Mouse (Mus musculus) adrenal gland, postnatal 36 days (tissue): ENCODE measurements at regions not wholly inside any gene's neighbourhood (a gene's known extent, or its start where the extent isn't known, plus 50 kb on each side); places are given as distances from the start of the nearest gene placed in this dataset.
"Not testable (repeated sequence)": the region's sequence is repeated elsewhere in the genome, so short reads cannot be mapped to it uniquely, and the experiment has no call there.

Experiments
- DNase-seq, 2 experiments: peaks; one replicate each; pipeline ENCODE4 v3.0.0; 2021; ENCODE audit warnings: mixed read lengths in 1 of 2

DNA sequence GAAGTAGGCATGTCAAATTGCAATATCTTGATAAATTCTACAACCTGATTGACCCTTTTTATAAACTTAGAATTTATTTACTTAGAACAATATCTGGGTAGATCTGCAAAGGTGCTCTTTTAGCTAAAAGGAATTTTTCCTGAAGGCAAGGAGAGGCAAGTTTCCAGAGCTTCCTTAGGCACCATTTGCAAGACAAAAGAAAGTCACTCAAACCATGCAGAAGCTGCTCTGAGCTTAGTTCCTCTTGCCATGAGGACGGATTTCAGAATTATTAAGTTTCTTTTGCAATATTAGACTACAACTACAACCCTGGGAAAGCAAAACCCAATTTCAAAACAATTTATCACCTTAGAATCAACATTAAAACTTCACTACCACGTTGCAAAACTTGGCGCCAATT is 429.2 kb upstream of the Magi2 start:
- peak in 1 of 2 experiments; percentile 1 for DNase-seq

DNA sequence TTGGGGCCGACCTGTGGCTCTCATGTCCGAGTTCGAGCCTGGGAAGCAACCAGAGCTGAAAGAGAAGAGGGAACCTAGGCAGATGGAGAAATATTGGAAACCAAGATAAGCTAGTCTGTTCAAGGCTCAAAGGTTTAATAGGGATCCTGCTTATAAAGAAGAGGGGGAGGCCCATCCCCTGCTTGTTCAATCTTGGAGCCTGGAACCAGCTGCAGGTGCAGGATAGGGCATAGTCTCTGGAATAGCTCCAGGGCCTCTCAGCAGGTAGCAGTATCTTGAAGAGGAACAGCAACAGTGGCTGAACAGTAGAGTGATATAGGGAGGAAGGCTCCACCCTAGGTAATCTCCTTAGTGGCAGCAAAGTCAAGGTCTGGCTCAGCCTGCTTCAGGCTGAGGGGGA is 427.3 kb upstream of the Magi2 start:
- DNase-seq = not testable (repeated sequence)
